Mouse (Mus musculus) E14TG2a.4 (cell line): ENCODE results near the gene Ykt6.

Experiments used
- CTCF ChIP-seq: conservative IDR thresholded peaks from 2 replicates; pipeline ENCODE4 v1.5.1; 2014; ENCODE audit warnings: low read length
- POU5F1 ChIP-seq: IDR thresholded peaks from 2 replicates; pipeline ENCODE4 v1.6.1; 2014; ENCODE audit warnings: low read length, borderline replicate concordance

DNA sequence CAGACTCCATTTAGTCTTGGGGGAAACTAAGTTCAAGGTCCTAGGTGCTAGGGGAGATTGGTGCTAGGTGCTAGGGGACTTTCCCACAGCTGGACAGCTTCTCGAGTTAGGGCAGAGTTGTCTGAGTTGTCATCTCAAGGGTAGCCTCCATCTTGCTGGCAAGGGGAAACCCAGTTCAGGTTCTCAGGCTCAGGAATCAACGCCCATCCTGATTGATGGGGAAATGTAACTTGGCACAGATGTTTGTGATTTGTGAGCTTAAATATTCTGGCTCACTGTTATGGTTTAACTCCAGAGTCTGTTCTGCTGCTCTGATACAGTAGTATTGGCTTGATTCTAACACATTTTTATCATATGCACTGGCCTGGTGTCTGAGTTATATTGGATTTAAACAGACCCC, 37.4 kb upstream of the Ykt6 start:
- TF ChIP-seq CTCF, result no peak
- no peak for TF ChIP-seq POU5F1
